Mouse (Mus musculus) embryonic fibroblast, embryonic 13.5 days (primary cell): Measurements from ENCODE around the gene Nmnat3. TPM values are rescaled to one million over a fixed set of nuclear protein-coding genes. Genes with fewer than 3 reads are reported as not detected.
"Not testable (repeated sequence)": the region's sequence is repeated elsewhere in the genome, so short reads cannot be mapped to it uniquely, and the experiment has no call there.

Source experiments
- H3K27ac ChIP-seq: 2 replicates; pipeline ENCODE4 v1.5.1; 2012; ENCODE audit warnings: low read length, control low read depth, inconsistent platforms; ENCODE audit not compliant: insufficient read depth
- H3K4me1 ChIP-seq: 2 replicates; pipeline ENCODE4 v1.6.1; 2011; ENCODE audit warnings: low read length; ENCODE audit not compliant: control insufficient read depth, insufficient read depth
- H3K4me3 ChIP-seq: 2 replicates; pipeline ENCODE4 v1.5.1; 2011; ENCODE audit warnings: mild to moderate bottlenecking, control low read depth, low read length; ENCODE audit not compliant: insufficient read depth
- CTCF ChIP-seq: IDR thresholded peaks from 2 replicates; pipeline ENCODE4 v1.5.1; 2011; ENCODE audit warnings: mild to moderate bottlenecking, control low read depth, low read length, moderate library complexity, borderline replicate concordance; ENCODE audit not compliant: insufficient read depth
- POLR2A ChIP-seq: IDR thresholded peaks from 2 replicates; pipeline ENCODE4 v1.6.1; 2011; ENCODE audit warnings: low read depth, mild to moderate bottlenecking, control low read depth, low read length, moderate library complexity
- polyA plus RNA-seq: library from polyadenylated mRNA; stranded (reverse); fragments of >200 nt; gene quantifications from 2 replicates; pipeline ENCODE4 v1.2.4, GENCODE M21; 2011; ENCODE audit warnings: low read depth; ENCODE audit not compliant: missing spikeins, insufficient read length

Gene Nmnat3
- 5.1 and 5.2 TPM in 2 replicates for polyA plus RNA-seq

GRCm38 (mm10) chr9:98287135-98287534 lies at the start of gene Nmnat3:
TSS of gene Nmnat3 (plus strand) at chr9:98287435.
- H3K4me1 ChIP-seq, H3K27ac ChIP-seq: not testable (repeated sequence)

DNA sequence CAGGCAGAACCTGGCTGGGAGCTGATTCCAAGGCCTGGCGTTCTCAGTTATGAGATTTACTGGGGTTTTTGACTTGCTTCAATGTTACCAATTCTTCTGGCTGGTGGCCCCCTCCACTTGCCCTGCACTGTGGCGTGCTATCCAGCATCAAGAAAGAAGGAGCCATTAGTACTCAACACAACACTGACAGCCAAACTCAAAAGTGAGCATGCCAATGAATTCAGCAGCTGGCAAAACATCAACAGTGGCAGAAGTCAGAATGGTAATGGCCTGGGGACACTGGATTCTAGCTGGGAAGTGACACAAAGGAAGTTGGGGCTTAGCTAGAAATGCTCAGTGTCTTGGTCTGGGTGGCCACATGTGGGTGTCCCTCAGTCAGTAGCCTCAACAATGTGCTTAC lies 43.8 kb upstream of the Nmnat3 start:
- Histone ChIP-seq H3K27ac (no peak overlapping the region), H3K4me1 (no peaks in the 10 kb centered on the region), H3K4me3 (no peak overlapping the region)
- TF ChIP-seq CTCF (no peak), POLR2A (no peak)

More at GRCm38 (mm10) chr9:98287135-98287534, at the start of gene Nmnat3:
- H3K4me3 ChIP-seq: not testable (repeated sequence)

- Histone ChIP-seq H3K27ac (no peak overlapping the region), H3K4me1 (no peaks in the 10 kb centered on the region), H3K4me3 (no peak overlapping the region)
- TF ChIP-seq POLR2A (no peak), CTCF (no peak)
Observed at GRCm38 (mm10) chr9:98244223-98244622, 43.0 kb upstream of the Nmnat3 start.

- no peak overlapping the region for H3K27ac ChIP-seq
- H3K4me3 ChIP-seq: no peak overlapping the region
- no peaks in the 10 kb centered on the region for H3K4me1 ChIP-seq
- TF ChIP-seq CTCF (no peak), POLR2A (no peak)
Observed at GRCm38 (mm10) chr9:98245226-98245625, 42.0 kb upstream of the Nmnat3 start.

DNA sequence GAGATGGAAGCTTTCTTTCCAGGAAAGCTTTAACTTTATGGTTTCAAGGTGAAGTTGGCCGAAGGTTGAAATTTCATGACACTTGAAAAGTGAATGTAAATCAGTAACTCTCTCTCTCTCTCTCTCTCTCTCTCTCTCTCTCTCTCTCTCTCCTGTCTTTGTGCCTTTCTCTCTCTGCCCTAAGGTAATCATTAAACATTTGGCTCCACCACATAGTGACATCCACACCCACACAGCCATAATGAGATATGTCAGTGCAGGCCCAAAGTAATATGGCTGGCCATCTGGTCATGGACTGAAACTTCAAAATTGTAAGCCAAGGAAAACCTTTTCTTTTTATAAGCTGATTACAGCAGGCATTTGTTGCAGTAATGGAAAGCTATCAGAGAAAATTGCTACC lies 40.9 kb upstream of the Nmnat3 start:
- no peak overlapping the region for H3K27ac ChIP-seq
- H3K4me3 ChIP-seq: no peak overlapping the region
- H3K4me1 ChIP-seq: no peaks in the 10 kb centered on the region
- TF ChIP-seq POLR2A (no peak), CTCF (no peak)

DNA sequence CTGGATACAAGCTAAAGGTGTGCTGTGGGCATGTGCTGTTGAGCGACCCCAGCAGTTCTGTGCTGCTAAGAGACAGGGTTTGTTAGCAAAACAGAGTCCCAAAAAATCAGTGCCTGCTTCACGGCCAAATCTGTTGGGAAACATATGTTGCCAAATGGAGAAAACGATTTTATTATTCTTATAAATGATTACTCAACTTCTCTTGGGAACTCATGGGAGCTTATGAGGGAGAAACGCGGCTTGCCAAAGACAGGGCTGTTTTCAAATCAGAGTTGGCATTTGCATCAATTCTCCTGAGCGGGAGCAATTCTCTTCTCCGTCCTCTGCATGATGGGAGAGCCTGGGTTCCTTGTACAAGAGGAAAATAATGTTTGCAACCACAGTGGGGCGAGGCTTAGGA lies 27.0 kb upstream of the Nmnat3 start:
- Histone ChIP-seq H3K4me1 (no peaks in the 10 kb centered on the region), H3K4me3 (no peak overlapping the region), H3K27ac (no peak overlapping the region)
- TF ChIP-seq CTCF: no peak
- TF ChIP-seq POLR2A: no peak

- no peaks in the 10 kb centered on the region for H3K4me1 ChIP-seq
- no peak overlapping the region for H3K27ac ChIP-seq
- no peak overlapping the region for H3K4me3 ChIP-seq
- no peak for TF ChIP-seq CTCF
- no peak for TF ChIP-seq POLR2A
Observed at GRCm38 (mm10) chr9:98261461-98262011, 25.7 kb upstream of the Nmnat3 start.

DNA sequence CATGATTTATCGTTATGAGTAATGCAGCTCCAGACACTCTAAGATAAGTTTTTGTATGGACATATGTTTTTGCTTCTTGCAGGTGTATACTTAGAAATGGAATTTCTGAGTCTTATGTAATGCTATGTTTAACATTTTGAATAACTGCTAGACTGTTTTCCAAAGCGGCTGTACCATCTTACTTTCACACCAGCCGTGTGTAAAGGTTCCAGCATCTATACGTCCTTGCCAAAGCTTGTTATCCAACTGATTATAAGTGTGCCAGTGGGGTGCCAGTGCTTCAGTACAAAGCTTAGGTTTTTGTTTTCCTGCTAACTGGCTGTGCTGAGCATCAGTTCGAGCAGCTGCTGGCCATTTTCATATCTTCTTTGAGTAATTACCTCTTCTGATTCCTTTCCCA lies 22.3 kb upstream of the Nmnat3 start:
- no peaks in the 10 kb centered on the region for H3K4me1 ChIP-seq
- TF ChIP-seq CTCF (no peak), POLR2A (no peak)
- no peak overlapping the region for H3K27ac ChIP-seq
- H3K4me3 ChIP-seq: no peak overlapping the region

- no peak overlapping the region for H3K4me3 ChIP-seq
- H3K27ac ChIP-seq: no peak overlapping the region
- no peaks in the 10 kb centered on the region for H3K4me1 ChIP-seq
- TF ChIP-seq CTCF: no peak
- no peak for TF ChIP-seq POLR2A
Observed at GRCm38 (mm10) chr9:98272734-98273133, 14.5 kb upstream of the Nmnat3 start.

- TF ChIP-seq CTCF (no peak), POLR2A (no peak)
- Histone ChIP-seq H3K4me3 (no peak overlapping the region), H3K27ac (peak overlapping the region; percentile 72), H3K4me1 (no peaks in the 10 kb centered on the region)
Observed at GRCm38 (mm10) chr9:98275080-98275479, 12.2 kb upstream of the Nmnat3 start.

DNA sequence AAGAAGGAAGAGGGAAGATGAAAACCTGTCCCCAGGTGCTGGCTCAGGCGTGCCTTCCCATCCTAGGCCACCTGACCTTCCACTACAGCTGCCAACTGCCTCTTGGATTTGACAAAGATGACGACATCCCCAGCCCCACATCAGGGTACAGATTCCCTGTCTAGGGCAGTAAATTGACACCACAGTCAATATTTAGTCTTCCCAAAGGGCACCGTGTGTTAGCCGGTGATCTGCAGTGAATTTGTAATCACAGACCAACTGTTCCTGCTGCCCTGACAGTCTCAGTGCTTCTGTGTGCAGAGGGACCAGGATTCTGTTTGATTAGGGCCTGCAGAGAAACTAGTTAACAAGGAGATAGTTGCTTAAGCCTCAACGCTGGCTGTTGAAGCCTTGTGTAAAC lies 7.1 kb upstream of the Nmnat3 start:
- Histone ChIP-seq H3K27ac (no peak overlapping the region), H3K4me1 (no peaks in the 10 kb centered on the region), H3K4me3 (no peak overlapping the region)
- TF ChIP-seq POLR2A (no peak), CTCF (no peak)
